Mouse (Mus musculus): ENCODE measurements at regions not wholly inside any gene's neighbourhood (a gene's known extent, or its start where the extent isn't known, plus 50 kb on each side); places are given as distances from the start of the nearest gene placed in this dataset.
"Not testable (repeated sequence)": the region's sequence is repeated elsewhere in the genome, so short reads cannot be mapped to it uniquely, and the experiment has no call there.

- intact Hi-C loops (cut with DNase I; ENCODE audit: low total_unique reads) = no loop called here
- peak; percentile 41 for DNase-seq
Observed at GRCm38 (mm10) chr4:153175660-153176059, 307.0 kb downstream of the Ajap1 start.

DNA sequence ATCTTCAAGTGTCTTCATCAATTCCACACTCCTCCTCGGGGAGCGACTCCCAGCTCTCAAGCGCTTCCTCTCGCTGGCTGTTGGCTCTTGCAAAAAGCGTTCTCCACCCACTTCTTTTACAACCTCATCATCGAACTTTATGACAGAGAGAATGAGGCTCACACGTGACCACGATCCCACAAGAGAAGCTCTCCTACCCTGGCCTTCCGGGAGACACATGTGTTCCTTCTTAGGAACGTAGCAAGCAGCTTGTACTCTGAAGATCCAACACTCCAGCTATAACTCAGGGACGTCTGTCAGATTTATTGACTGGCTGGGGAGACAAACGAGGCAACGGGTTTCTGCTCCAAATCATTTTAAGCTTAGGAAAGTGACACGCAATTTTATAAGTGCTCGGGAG, 307.5 kb downstream of the Ajap1 start:
- DNase-seq = no peak
- intact Hi-C loops (cut with DNase I; ENCODE audit: low total_unique reads) = no loop called here

- intact Hi-C loops (cut with DNase I; ENCODE audit: low total_unique reads) = no loop called here
- no peak for DNase-seq
Observed at GRCm38 (mm10) chr4:153169991-153170390, 312.6 kb downstream of the Ajap1 start.

GRCm38 (mm10) chr4:153164810-153165209, 317.8 kb downstream of the Ajap1 start:
- no peak for DNase-seq
- intact Hi-C loops (cut with DNase I; ENCODE audit: low total_unique reads) = no loop called here

DNA sequence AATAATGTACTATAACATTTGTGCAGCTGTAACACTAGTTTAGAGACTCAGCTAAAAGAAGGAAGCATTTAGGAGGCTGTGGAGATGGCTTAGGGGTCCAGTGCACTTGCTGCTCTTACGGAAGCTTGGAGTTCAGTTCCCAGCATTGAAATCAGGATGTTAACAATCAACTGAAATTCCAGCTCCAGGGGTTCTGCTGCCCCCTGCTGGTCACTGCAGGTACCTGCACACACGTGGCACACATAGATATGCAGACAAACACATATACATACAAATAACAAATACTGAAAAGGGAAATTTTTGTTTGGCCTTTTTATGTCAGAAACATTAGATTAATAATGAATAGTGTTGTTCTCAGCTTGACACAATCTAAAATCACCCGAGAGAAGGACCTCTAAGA, 322.5 kb downstream of the Ajap1 start:
- intact Hi-C loops (cut with DNase I; ENCODE audit: low total_unique reads) = no loop called here
- no peak for DNase-seq

DNA sequence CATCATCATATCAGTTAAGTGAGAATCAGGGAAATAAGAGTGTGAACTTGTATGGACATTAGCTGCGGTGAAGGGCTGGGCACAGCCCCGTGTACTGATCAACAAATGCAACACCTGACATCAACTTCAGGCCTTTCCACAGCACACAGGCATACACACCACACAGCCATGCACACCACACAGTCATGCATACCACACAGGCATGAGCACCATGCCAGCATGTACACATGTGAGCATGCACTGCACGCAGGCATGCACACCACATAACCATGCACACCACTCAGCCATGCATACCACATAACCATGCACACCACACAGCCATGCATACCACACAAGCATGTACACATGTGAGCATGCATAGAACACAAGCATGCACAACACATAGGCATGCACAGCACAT, 325.0 kb downstream of the Ajap1 start:
- DNase-seq = no peak
- intact Hi-C loops (cut with DNase I; ENCODE audit: low total_unique reads) = no loop called here

DNA sequence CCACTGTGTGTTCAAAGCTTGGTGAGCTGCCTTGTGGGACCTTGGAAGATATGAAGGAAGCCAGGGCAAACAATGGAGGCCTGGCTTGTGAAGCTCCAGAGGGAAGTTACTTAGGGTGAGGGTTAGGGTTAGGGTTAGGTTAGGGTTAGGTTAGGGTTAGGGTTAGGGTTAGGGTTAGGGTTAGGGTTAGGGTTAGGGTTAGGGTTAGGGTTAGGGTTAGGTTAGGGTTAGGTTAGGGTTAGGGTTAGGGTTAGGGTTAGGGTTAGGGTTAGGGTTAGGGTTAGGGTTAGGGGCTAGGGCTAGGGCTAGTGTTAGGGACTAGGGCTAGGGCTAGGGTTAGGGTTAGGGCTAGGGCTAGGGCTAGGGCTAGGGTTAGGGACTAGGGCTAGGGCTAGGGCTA, 329.7 kb downstream of the Ajap1 start:
- DNase-seq; intact Hi-C loops (cut with DNase I; ENCODE audit: low total_unique reads): not testable (repeated sequence)

GRCm38 (mm10) chr4:153133147-153133546, 349.5 kb downstream of the Ajap1 start:
- intact Hi-C loops (cut with DNase I; ENCODE audit: low total_unique reads) = no loop called here
- DNase-seq = no peak

DNA sequence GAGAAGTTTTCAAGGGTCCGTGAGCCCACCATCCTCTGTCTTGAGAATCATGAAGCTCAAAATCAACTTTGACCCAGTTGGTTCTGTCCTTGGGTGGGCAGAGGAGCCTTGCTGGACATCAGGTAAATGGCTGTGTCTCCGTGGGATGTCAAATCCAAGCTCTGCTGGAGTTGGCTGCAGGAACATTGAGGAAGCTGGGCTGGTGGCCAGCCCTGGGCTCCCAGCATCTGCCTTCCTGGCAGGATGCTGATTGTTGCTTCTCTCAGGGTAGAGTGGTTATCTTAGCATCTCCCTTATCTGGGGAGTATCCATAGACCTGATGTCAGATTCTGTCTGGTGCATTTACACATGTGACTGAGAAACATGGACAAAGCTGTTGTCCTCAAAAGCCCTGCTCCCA, 353.3 kb downstream of the Ajap1 start:
- no peak for DNase-seq
- intact Hi-C loops (cut with DNase I; ENCODE audit: low total_unique reads) = no loop called here

DNA sequence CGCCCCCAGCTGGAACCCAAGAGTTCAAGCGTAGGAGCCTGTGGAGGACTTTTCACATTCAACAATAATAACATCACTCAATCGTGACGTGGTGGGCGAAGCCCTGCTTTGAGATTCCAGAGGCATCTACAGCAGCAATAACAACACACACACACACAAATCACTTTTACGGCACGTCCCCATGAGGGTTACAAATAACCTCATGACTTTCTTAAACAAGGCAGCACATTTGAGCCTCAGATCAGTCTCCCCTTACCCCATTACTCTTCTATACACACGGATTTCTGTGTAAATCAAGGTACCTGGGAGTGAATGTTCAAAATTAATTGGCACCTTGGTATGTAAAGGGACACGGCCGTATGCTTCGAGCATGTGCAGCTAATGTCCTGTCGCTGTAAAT, 354.4 kb downstream of the Ajap1 start:
- intact Hi-C loops (cut with DNase I; ENCODE audit: low total_unique reads) = no loop called here
- DNase-seq = no peak

DNA sequence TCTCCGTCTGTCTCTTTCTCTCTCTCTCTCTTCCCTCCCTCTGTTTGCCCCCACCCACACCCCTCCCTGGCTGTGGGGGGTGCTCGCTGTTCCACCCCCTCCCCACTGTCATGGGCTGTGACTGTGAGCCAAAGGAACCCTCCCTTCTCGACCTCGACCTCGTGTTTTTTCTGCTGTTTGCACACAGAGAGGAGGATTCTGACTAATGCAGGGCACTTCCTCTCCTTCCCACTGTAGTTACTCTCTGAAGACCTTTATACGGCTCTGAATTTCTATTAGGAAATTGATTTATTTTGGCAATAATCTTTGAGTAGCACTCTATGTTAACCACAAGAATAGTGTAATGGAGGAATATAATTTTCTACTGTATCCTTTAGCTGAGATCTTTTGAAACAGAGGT, 362.1 kb downstream of the Ajap1 start:
- no peak for DNase-seq
- intact Hi-C loops (cut with DNase I; ENCODE audit: low total_unique reads) = no loop called here

GRCm38 (mm10) chr4:153119647-153120102, 362.9 kb downstream of the Ajap1 start:
- intact Hi-C loops (cut with DNase I; ENCODE audit: low total_unique reads) = no loop called here

GRCm38 (mm10) chr4:153118824-153119646, 363.6 kb downstream of the Ajap1 start:
- intact Hi-C loops (cut with DNase I; ENCODE audit: low total_unique reads) = no loop called here
- DNase-seq = no peak

More at GRCm38 (mm10) chr4:153119647-153120102, 362.9 kb downstream of the Ajap1 start:
- DNase-seq = no peak

DNA sequence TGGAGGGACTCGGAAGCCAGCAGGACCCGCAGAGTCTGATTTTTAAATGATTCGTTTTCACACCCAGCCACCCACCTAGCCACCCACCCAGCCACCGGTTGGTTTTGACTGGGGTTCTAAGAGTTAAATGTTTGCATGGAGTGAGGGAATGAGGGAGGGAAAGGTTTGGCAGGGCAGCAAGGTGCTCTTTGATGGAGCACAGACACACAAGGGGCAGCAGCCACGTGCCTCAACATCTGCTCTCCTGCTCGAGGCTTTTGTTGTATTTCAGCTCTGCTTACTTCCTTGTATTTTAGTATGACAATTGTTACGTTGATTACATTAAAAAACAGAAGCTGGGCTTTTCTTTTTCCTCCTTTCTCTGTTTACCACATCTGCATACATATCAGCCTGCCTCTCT, 367.6 kb downstream of the Ajap1 start:
- intact Hi-C loops (cut with DNase I; ENCODE audit: low total_unique reads) = no loop called here
- DNase-seq = no peak

- no peak for DNase-seq
- intact Hi-C loops (cut with DNase I; ENCODE audit: low total_unique reads) = no loop called here
Observed at GRCm38 (mm10) chr4:153113577-153113976, 369.0 kb downstream of the Ajap1 start.

DNA sequence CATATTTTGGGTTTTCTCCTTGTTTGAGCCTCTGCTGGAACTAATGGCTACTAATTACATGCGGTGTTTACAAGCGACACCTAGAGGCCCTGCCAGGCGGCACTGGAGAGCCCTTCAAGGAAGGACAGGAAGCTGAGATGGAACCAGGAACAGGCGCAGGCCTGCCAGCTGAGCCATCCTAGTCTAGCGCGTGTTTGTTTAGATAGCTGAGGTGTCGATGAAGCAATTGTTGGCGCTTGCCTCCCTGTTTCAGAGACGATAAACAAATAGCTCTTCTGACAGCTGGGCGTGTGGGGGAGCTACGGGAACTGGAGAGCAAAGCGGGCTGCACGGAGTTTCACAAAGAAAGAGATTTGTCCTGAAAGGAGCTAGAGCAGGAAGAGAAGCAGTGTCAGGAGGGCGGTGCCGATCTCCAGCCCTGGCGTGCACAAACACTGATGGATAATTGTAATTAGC, 372.3 kb downstream of the Ajap1 start:
- intact Hi-C loops (cut with DNase I; ENCODE audit: low total_unique reads) = no loop called here
- DNase-seq = no peak

GRCm38 (mm10) chr4:153098591-153098990, 384.0 kb downstream of the Ajap1 start:
- no peak for DNase-seq
- intact Hi-C loops (cut with DNase I; ENCODE audit: low total_unique reads) = no loop called here

GRCm38 (mm10) chr4:153097601-153098000, 385.0 kb downstream of the Ajap1 start:
- intact Hi-C loops (cut with DNase I; ENCODE audit: low total_unique reads) = no loop called here

DNA sequence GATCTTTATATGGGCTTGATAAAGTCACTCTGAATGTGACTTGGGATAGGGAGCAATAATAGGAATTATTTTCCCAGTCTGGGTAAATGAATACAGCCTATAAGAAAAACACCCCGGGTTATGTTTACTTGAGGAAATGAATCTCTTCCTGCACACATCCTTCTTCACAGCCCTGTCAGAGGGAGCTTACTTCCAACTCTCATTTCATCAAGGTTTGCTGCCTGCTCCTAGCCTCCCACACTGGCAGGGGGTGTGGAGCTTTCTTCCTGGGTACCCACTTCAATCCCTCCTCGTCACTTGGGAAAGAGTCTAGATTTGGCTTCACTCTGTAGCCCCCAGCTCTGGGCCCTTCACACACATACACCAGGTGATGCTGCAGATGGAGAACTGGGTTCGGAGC, 389.5 kb downstream of the Ajap1 start:
- intact Hi-C loops (cut with DNase I; ENCODE audit: low total_unique reads) = no loop called here
- DNase-seq = no peak

More at GRCm38 (mm10) chr4:153097601-153098000, 385.0 kb downstream of the Ajap1 start:
- no peak for DNase-seq

DNA sequence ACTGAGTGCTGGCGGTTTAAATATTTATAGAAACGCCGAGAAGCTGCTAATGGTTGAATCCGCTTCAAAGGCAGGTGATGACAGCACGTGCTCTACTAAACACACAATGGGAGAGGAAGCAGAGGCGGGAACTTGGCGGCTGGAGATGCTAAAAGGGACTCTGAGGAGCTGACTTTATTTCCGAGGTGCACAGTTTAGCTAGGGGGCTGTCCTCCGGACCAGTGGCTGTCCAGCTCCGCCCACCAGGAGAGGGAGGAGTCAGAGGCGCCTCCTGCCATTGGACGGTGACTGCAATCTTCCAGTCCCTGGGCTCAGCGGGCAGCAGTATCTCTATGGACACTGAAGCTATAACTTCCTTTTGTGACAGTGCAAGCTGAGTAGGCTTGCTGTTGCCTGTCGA, 400.4 kb downstream of the Ajap1 start:
- DNase-seq = no peak
- intact Hi-C loops (cut with DNase I; ENCODE audit: low total_unique reads) = no loop called here

GRCm38 (mm10) chr4:153074590-153074989, 408.0 kb downstream of the Ajap1 start:
- intact Hi-C loops (cut with DNase I; ENCODE audit: low total_unique reads) = no loop called here
- DNase-seq = no peak

Measured in gastrocnemius, postnatal 14 days (tissue).